Mouse (Mus musculus): ENCODE measurements around the gene Atp10b. TPM values are rescaled to one million over a fixed set of nuclear protein-coding genes. Genes with fewer than 3 reads are reported as not detected.

Atp10b gene
- polyA plus RNA-seq, 1 experiment from 2014 or later: 0.11 TPM

DNA sequence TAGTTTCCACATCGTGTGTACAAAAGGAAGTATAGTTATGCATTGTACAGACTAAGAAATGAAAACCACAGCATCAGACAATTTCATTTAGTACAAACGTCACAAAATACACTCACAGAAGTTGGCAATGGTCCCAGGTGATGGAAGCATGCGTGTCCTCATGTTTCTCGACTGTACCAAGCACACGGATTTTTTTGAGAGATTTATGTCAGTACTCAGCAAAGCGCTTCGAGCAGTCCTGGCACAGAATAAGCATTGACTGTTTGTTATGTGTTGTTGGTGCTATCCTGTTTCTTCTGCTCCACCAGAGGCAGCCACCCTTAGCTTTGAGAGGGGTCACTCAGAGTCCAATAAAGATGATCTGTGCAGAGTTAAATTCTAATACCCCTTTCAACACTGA lies 108.1 kb downstream of the Atp10b start:
- Histone ChIP-seq H3K4me1 (replicated peaks) (peaks cover 7% of the 10 kb centered on the region), H3K9me3 (replicated peaks) (no peaks in the 10 kb centered on the region), H3K36me3 (no peaks in the 10 kb centered on the region), H3K27me3 (replicated peaks) (no peaks in the 10 kb centered on the region), H3K27ac (ENCODE audit: poor library complexity, severe bottlenecking) (no peak overlapping the region), H3K4me2 (no peak overlapping the region), H3K9ac (no peak overlapping the region), H3K4me3 (no peak overlapping the region)
- no peak for ATAC-seq (ENCODE audit: insufficient number of reproducible peaks, low FRiP score)
- WGBS: 75% methylated on average over 7 of the region's 7 CpGs

GRCm38 (mm10) chr11:43263548-43264218 lies 114.0 kb downstream of the Atp10b start:
- no peak overlapping the region for H3K4me3 ChIP-seq
- peaks cover under 1% of the 10 kb centered on the region; the same call in 1 of the 2 replicates for H3K4me1 ChIP-seq (replicated peaks)
- H3K36me3 ChIP-seq: no peaks in the 10 kb centered on the region
- H3K4me2 ChIP-seq: no peak overlapping the region
- WGBS: 45% methylated on average over 3 of the region's 3 CpGs
- H3K27ac ChIP-seq (ENCODE audit: poor library complexity, severe bottlenecking): no peak overlapping the region
- ATAC-seq (ENCODE audit: insufficient number of reproducible peaks, low FRiP score): no peak
- no peak overlapping the region for H3K9ac ChIP-seq
- no peaks in the 10 kb centered on the region for H3K27me3 ChIP-seq (replicated peaks)
- H3K9me3 ChIP-seq (replicated peaks): no peaks in the 10 kb centered on the region

GRCm38 (mm10) chr11:43267505-43267904 lies 117.8 kb downstream of the Atp10b start:
- 67% methylated on average over 3 of the region's 3 CpGs for WGBS
- ATAC-seq (ENCODE audit: insufficient number of reproducible peaks, low FRiP score): no peak
- no peak overlapping the region for H3K4me3 ChIP-seq

DNA sequence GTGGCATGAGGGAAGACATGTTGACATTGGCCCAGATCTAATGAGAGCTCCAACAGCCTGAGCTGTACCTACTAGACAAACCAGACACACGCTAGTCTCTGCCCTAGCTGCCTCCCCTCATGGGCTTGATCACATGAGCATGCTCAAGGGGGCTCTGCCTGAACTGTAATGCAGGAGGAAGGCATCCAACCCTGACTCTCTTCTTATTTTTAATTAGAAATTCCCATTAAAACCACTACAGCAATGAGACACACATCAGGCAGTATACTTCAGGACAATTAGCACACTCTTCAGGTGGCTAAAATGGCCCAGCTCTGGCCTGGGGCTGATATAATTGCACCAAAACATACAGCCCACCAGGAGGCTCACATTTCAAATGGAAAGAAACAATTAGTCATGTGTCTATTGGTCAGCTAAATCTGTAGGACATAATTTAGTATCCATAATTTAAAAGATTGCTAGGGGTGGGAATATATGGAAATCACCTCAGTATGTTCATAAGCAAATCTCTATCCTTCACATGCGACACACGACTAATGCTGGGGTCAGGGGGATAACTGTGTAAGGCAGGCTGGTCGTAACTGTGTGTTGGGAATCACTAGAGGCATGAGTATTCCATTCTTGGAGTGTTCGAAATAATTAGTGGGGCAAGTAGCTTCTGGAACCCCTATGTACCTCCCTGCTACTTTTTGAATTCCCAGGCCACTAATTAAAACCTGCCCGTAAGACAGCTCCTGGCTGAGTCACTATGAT lies 120.0 kb downstream of the Atp10b start:
- Histone ChIP-seq H3K9me3 (replicated peaks) (no peaks in the 10 kb centered on the region), H3K9ac (no peak overlapping the region), H3K36me3 (no peaks in the 10 kb centered on the region), H3K27me3 (replicated peaks) (no peaks in the 10 kb centered on the region), H3K4me2 (no peak overlapping the region), H3K27ac (ENCODE audit: poor library complexity, severe bottlenecking) (no peak overlapping the region), H3K4me3 (no peak overlapping the region), H3K4me1 (replicated peaks) (no peaks in the 10 kb centered on the region)
- no peak for ATAC-seq (ENCODE audit: insufficient number of reproducible peaks, low FRiP score)
- 82% methylated on average over 6 of the region's 6 CpGs for WGBS

More at GRCm38 (mm10) chr11:43267505-43267904, 117.8 kb downstream of the Atp10b start:
- H3K27ac ChIP-seq (ENCODE audit: poor library complexity, severe bottlenecking): no peak overlapping the region
- H3K4me2 ChIP-seq: no peak overlapping the region
- no peaks in the 10 kb centered on the region for H3K4me1 ChIP-seq (replicated peaks)
- no peak overlapping the region for H3K9ac ChIP-seq
- H3K27me3 ChIP-seq (replicated peaks): no peaks in the 10 kb centered on the region
- no peaks in the 10 kb centered on the region for H3K9me3 ChIP-seq (replicated peaks)
- H3K36me3 ChIP-seq: no peaks in the 10 kb centered on the region

DNA sequence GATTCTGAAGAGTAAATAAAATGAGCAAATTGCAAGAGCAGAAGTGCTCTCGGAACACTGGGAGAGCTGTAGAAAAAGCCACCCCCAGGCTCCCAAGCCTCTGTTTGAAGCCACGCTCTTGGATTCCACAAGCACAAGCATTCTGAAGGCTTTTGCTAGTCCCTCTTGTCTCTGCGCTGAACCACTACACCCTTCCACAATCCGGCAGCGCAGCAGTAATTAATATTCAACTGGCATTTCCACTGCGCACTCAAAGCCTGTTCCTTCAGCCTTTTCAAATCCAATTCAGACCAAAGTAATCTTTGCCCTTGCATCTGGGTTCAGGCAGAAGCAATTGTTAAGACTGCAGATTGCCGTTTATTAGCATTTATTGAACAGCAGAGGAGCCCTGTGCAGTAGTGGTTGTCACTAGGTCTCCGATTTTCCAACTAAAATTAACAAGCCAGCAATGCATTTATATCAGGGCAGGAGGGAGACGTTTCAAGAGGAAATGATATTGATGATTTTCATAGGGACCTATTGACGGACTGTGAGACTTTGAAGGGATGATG lies 120.7 kb downstream of the Atp10b start:
- WGBS: 83% methylated on average over 10 of the region's 10 CpGs
- Histone ChIP-seq H3K36me3 (no peaks in the 10 kb centered on the region), H3K4me2 (no peak overlapping the region), H3K4me1 (replicated peaks) (no peaks in the 10 kb centered on the region), H3K9me3 (replicated peaks) (no peaks in the 10 kb centered on the region), H3K27ac (ENCODE audit: poor library complexity, severe bottlenecking) (no peak overlapping the region), H3K4me3 (no peak overlapping the region), H3K27me3 (replicated peaks) (no peaks in the 10 kb centered on the region), H3K9ac (no peak overlapping the region)
- ATAC-seq (ENCODE audit: insufficient number of reproducible peaks, low FRiP score): no peak

GRCm38 (mm10) chr11:43273896-43274295 lies 124.2 kb downstream of the Atp10b start:
- no peak overlapping the region for H3K4me2 ChIP-seq
- H3K27me3 ChIP-seq (replicated peaks): no peaks in the 10 kb centered on the region
- no peak overlapping the region for H3K4me3 ChIP-seq
- H3K27ac ChIP-seq (ENCODE audit: poor library complexity, severe bottlenecking): no peak overlapping the region
- no peaks in the 10 kb centered on the region for H3K9me3 ChIP-seq (replicated peaks)
- H3K9ac ChIP-seq: no peak overlapping the region
- no peak for ATAC-seq (ENCODE audit: insufficient number of reproducible peaks, low FRiP score)
- H3K4me1 ChIP-seq (replicated peaks): no peaks in the 10 kb centered on the region
- H3K36me3 ChIP-seq: no peaks in the 10 kb centered on the region

DNA sequence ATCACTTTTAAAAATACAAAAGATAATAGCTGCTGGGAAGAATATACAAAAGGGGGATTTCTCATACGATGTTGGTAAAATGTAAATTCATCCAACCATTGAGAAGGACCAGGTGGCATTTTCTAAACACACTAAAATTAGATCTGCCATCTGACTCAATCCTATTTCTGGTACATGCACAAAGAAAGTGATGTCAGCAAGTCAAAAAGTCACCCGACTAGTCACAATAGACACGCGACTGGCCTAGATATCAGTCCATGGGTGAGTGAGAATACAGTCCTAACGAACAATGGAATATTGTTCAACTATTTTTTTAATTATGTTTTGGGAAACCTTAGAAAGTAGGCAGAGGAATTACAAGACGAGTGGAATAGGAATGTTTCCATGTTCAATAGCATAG lies 147.9 kb downstream of the Atp10b start:
- WGBS: 66% methylated on average over 6 of the region's 6 CpGs
- H3K4me1 ChIP-seq (replicated peaks): no peaks in the 10 kb centered on the region
- H3K4me2 ChIP-seq: no peak overlapping the region
- H3K4me3 ChIP-seq: no peak overlapping the region
- H3K36me3 ChIP-seq: no peaks in the 10 kb centered on the region
- no peak overlapping the region for H3K9ac ChIP-seq
- H3K9me3 ChIP-seq (replicated peaks): no peaks in the 10 kb centered on the region
- no peak overlapping the region for H3K27ac ChIP-seq (ENCODE audit: poor library complexity, severe bottlenecking)
- ATAC-seq (ENCODE audit: insufficient number of reproducible peaks, low FRiP score): no peak
- H3K27me3 ChIP-seq (replicated peaks): no peaks in the 10 kb centered on the region

DNA sequence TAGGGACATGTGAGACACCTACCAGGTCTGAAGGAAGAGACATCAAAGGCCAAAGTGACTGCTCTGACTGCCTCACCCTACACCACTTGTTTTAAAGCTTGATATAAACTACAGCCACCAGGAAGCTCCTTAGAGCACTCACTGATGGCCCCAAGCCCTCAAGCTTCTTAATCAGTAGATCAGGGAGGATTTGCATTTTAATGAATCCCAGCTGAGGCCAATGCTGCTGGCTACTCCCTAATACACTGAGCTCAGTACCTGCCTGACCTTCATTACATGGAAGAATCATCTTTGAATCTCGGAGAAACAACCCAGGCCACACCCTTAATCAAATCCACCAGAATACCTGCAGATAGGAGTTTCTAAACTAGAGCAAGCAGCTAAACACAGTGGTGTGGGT lies 161.3 kb downstream of the Atp10b start:
- no peak for ATAC-seq (ENCODE audit: insufficient number of reproducible peaks, low FRiP score)
- 33% methylated on average over 1 of the region's 1 CpGs for WGBS

More for the DNA sequence above, 161.3 kb downstream of the Atp10b start:
- no peaks in the 10 kb centered on the region for H3K36me3 ChIP-seq
- H3K27me3 ChIP-seq (replicated peaks): no peaks in the 10 kb centered on the region
- no peak overlapping the region for H3K27ac ChIP-seq (ENCODE audit: poor library complexity, severe bottlenecking)
- H3K9me3 ChIP-seq (replicated peaks): no peaks in the 10 kb centered on the region
- no peaks in the 10 kb centered on the region for H3K4me1 ChIP-seq (replicated peaks)
- no peak overlapping the region for H3K4me3 ChIP-seq
- no peak overlapping the region for H3K9ac ChIP-seq
- no peak overlapping the region for H3K4me2 ChIP-seq

Other genes with a start within 250 kb of the Atp10b start
- not detected in 2 replicates for gene Gm9972, start 114.1 kb upstream of the Atp10b start, polyA plus RNA-seq (2016; fragmentation: Nextera tagmentation; extraction: Ambion mirVana)